ENCODE assay signal across 25 mouse cellular contexts in the genomic region with DNA sequence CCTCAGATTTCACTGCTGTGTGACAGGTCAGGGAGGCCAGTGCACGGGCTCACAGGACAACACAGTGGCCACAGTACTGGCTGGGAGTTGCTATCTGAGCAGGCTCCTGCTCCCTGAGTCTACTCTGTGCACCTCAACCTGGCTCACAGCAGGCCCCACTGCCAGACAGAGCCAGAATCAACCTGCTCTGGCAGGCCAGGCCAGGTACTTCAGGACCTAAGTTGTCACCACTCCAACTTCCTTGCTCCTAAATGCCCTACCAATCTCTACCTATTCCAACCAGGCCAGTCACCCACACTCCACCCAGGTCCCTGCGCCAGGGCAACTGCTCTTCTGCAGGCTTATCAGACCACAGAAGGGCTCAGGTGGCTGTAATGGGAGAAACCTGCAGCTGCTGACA. TPM values are rescaled to one million over a fixed set of nuclear protein-coding genes. Genes with fewer than 3 reads are reported as not detected.
"Had no signal": no experiment of that assay in that cellular context is flagged by ENCODE, and none has a peak within 500 bp of the region (broad histone marks: within the 10 kb centered on the region; RNA-seq: fewer than 3 reads in every experiment).

No protein-coding gene starts in this region.

- H3K27ac ChIP-seq: hindbrain, embryonic 15.5 days; intestine, embryonic 15.5 days; layer of hippocampus, adult 2 months; limb, embryonic 10.5 days; limb, embryonic 13.5 days; liver, embryonic 12.5 days; liver, embryonic 15.5 days; midbrain, embryonic 10.5 days; neural tube, embryonic 12.5 days; neural tube, embryonic 15.5 days; stomach, postnatal 0 days had no signal

- H3K9ac ChIP-seq: hindbrain, embryonic 15.5 days; intestine, embryonic 15.5 days; limb, embryonic 13.5 days; liver, embryonic 12.5 days; liver, embryonic 15.5 days; lung, embryonic 14.5 days; neural tube, embryonic 12.5 days; neural tube, embryonic 15.5 days had no signal

- H3K27me3 ChIP-seq: hindbrain, embryonic 15.5 days; intestine, embryonic 15.5 days; limb, embryonic 13.5 days; liver, embryonic 12.5 days; liver, embryonic 15.5 days; megakaryocyte, embryonic 14.5 days; neural tube, embryonic 12.5 days; neural tube, embryonic 15.5 days had no signal

- H3K4me2 ChIP-seq: hindbrain, embryonic 15.5 days; intestine, embryonic 15.5 days; limb, embryonic 13.5 days; liver, embryonic 12.5 days; liver, embryonic 15.5 days; lung, embryonic 14.5 days; neural tube, embryonic 12.5 days; neural tube, embryonic 15.5 days had no signal

- DNase-seq: layer of hippocampus, adult 9-11 months; liver; lung, embryonic 14.5 days; midbrain, embryonic 14.5 days; right cerebral cortex, adult 18-20 months; right cerebral cortex, postnatal 14 days; right cerebral cortex, postnatal 4 days; thymus, adult 2 months; thymus, postnatal 14 days; thymus, postnatal 4 days had no signal

- H3K4me3 ChIP-seq: hindbrain, embryonic 15.5 days; intestine, embryonic 15.5 days; layer of hippocampus, adult 2 months; limb, embryonic 10.5 days; limb, embryonic 13.5 days; liver, embryonic 12.5 days; liver, embryonic 15.5 days; megakaryocyte, embryonic 14.5 days; midbrain, embryonic 10.5 days; neural tube, embryonic 12.5 days; neural tube, embryonic 15.5 days had no signal

- H3K4me1 ChIP-seq: hindbrain, embryonic 15.5 days; intestine, embryonic 15.5 days; limb, embryonic 13.5 days; liver, embryonic 12.5 days; liver, embryonic 15.5 days; megakaryocyte, embryonic 14.5 days; neural tube, embryonic 12.5 days; neural tube, embryonic 15.5 days had no signal

- H3K9me3 ChIP-seq: hindbrain, embryonic 15.5 days; intestine, embryonic 15.5 days; limb, embryonic 10.5 days; limb, embryonic 13.5 days; liver, embryonic 12.5 days; liver, embryonic 15.5 days; megakaryocyte, embryonic 14.5 days; midbrain, embryonic 10.5 days; neural tube, embryonic 12.5 days; neural tube, embryonic 15.5 days had no signal

- ATAC-seq: intestine, embryonic 15.5 days; liver, embryonic 12.5 days; lung, postnatal 0 days had no signal

RNA-seq across cellular contexts. Expression of gene Nppa, which starts 9.1 kb away (rescaled TPM):
- polyA plus RNA-seq: intestine, embryonic 15.5 days; limb, embryonic 13.5 days; lung, embryonic 14.5 days had no signal

RNA-seq across cellular contexts. Expression of gene Nppb, which starts 24.1 kb away (rescaled TPM):
- polyA plus RNA-seq: intestine, embryonic 15.5 days; large intestine, adult 2 months; limb, embryonic 10.5 days; limb, embryonic 13.5 days; liver, embryonic 12.5 days; liver, embryonic 15.5 days; lung, embryonic 14.5 days; lung, postnatal 0 days; midbrain, embryonic 10.5 days; midbrain, embryonic 14.5 days; neural tube, embryonic 12.5 days; stomach, embryonic 14.5 days; stomach, postnatal 0 days had no signal
